Mouse (Mus musculus): ENCODE data around the gene Hmx2. TPM values are rescaled to one million over a fixed set of nuclear protein-coding genes. Genes with fewer than 3 reads are reported as not detected.

The Hmx2 gene
- not detected for total RNA-seq (2023)

GRCm38 (mm10) chr7:131548473-131548872 lies at the start of gene Hmx2:
Gene Hmx2 (plus strand): TSS chr7:131548773.

GRCm38 (mm10) chr7:131542115-131542871 lies 6.3 kb upstream of the Hmx2 start, which contains the start of gene Hmx3:
Gene Hmx3 (plus strand): TSS chr7:131542867.

GRCm38 (mm10) chr7:131559986-131560696 lies 11.6 kb downstream of the Hmx2 start, which contains the start of gene Bub3:
Gene Bub3 (plus strand): TSS chr7:131560222.

Other genes starting within 250 kb of the Hmx2 start
- gene Cuzd1, start 226.5 kb upstream of the Hmx2 start, total RNA-seq (2023) = not detected
- not detected for gene Fam24b, start 219.3 kb upstream of the Hmx2 start, total RNA-seq (2023)
- not detected for gene Fam24a, start 214.9 kb upstream of the Hmx2 start, total RNA-seq (2023)
- 1 to 10 TPM; 6.6 to 7.1 TPM for gene 2310057M21Rik, start 186.0 kb upstream of the Hmx2 start, total RNA-seq (2023)
- 1 to 10 TPM; 4.0 to 8.6 TPM for gene Pstk, start 177.6 kb upstream of the Hmx2 start, total RNA-seq (2023)
- gene Ikzf5, start 138.3 kb upstream of the Hmx2 start, total RNA-seq (2023) = 10 to 100 TPM; 26.5 to 35.3 TPM
- 10 to 100 TPM; 35.8 to 51.0 TPM for gene Acadsb, start 138.2 kb upstream of the Hmx2 start, total RNA-seq (2023)
- not detected for gene Hmx3, start 5.9 kb upstream of the Hmx2 start, total RNA-seq (2023)
- 10 to 100 TPM; 80.9 to 95.9 TPM for gene Bub3, start 11.4 kb downstream of the Hmx2 start, total RNA-seq (2023)